Mouse (Mus musculus) megakaryocyte-erythroid progenitor cell, adult 5-6 weeks (primary cell): ENCODE data around the gene Zfp541. TPM values are rescaled to one million over a fixed set of nuclear protein-coding genes. Genes with fewer than 3 reads are reported as not detected.
A peak's percentile ranks its signal among the peaks of the same experiment; 100 is the strongest.

Experiments used
- ATAC-seq: replicated peaks from 2 replicates; pipeline ENCODE4 v1.8.0; 2016; ENCODE audit warnings: mild to moderate bottlenecking, inconsistent platforms; ENCODE audit not compliant: severe bottlenecking, poor library complexity, low FRiP score, low TSS enrichment
- total RNA-seq, 2 experiments: library from RNA; stranded (forward) in 1 of 2; stranded (reverse) in 1 of 2; fragments of 200-1000, 215-1000 nt in 1 of 2; fragments of >200 nt in 1 of 2; fragmentation: Nextera tagmentation in 1 of 2; gene quantifications; 2 replicates each; pipeline ENCODE4 v1.2.3; 2014 to 2017

Gene Zfp541
- total RNA-seq, 2 experiments from 2014 or later = not detected

DNA sequence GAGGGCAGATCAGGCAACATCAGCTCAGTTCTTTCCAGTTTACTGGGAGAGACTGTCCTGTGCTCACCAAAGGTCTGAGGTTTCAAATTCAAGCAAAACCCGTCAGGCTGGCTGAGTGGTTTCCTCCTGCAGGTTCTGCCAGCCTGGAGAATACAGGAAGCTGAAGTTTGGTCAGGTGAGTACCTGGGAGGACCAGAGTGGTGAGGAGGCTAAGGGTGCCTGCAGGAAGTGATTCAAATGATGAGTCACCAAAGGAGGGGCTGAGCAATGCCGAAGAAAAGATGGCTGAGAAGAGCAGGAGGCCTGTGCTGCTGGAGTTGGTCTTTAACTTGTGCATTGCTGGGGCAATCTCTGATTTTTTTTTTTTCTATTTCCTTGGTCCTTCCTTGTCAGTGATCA lies 4.5 kb upstream of the Zfp541 start:
- no peak for ATAC-seq

DNA sequence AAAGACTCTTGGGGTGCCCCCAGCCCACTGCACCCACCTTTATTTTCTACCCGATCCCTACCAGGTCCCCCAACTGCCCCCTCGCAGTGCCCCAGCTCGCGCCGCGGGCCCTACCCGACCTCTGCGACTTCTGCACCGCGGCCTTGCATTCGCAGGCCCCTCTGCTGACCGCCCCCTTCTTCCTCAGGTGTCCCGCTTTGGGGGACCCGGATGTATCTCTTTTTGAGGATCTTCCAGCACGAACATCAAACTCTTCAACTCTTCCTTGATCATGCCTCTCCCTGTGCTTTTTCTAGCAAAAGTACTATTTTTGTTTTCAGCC lies 446 bp downstream of the Zfp541 start:
- ATAC-seq = no peak

DNA sequence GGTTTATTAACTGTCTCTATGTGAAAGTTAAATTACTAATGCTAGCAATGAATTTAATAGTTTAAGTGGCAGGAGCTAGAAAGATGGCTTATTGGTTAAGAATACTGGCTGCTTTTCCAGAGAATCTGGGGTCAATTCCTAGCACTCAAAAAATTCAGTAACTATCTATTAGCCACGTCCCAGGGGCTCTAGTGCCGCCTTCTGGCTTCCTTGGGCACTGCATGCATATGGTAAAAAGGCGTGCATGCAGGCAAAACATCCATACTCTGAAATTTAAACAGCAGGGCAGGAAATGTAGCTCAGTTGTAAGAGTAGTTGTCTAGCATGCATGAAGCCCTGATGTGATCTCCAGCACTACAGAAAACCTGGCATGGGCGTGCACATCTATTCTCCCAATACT lies 1.9 kb downstream of the Zfp541 start:
- ATAC-seq = peak; percentile 63

DNA sequence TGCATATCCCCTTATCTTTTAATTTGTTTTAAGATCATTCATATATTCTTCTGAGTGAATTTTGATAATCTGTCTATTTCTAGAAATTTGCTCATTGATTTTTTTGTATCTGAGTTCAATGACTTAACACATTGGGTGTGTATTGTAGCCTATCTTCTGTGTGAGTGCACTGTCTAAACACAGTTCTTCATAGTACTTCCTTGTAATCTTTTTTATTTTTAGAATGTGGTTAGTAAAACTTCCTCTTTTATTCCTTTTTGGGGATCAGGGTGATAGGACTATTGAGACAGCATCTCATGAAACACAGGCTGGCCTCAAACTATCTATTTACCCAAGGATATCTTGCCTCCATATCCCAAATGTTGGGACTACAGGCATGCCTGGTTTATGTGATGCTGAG lies 9.2 kb downstream of the Zfp541 start:
- ATAC-seq = no peak

DNA sequence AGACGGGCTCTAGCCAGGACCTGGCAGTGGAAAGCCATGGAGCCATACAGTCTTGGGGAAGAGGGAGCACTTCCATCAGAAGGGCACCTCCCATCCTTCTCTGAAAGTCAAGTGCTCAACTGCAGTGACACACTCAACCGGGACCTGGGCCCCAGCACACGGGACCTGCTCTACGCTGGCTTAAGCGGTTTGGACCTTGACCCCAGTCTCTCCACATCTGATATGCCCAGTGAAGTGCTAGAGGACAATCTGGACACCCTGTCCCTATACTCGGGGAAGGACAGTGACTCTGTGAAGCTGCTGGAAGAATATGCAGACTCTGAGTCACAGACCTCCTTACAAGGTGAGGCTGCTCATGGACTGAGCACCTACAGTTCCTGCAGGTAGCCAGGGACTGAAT lies 10.3 kb downstream of the Zfp541 start:
- ATAC-seq = no peak

DNA sequence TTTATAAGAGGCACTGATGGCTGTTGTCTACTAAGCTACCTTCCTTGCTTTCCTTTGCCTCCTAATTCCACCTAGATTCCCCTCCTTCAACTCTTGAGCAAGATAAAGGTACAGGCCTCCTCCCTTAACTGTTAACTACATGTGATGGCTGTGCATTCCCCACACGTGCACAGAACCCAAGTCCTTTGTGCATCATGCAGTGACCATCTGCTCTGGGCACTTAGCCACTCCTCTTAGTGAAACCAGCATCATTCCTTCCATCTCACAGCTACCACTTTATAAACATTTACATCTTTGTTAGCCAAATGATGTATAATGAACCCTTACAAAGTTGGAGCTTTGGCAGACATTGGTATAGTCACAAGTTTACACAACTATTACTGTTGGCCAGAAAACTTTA lies 18.3 kb downstream of the Zfp541 start:
- no peak for ATAC-seq

DNA sequence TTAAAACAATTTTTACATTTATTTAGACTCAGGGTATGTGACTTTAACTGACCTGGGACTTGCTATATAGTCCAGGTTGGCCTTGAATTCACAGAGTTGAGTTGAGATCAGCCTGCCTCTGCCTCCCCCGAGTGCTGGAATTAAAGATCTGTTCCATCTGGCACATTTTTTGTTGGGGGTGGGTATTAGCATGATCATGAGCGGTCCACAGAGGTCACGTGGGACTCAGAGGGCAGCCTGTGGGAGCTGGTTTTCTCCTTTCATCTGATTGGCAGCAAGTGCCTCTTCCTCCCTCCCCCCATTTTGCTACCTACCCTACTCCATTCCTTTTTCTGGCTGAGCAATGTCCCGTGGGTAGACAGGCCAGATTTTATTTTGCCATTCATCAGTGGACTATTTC lies 19.0 kb downstream of the Zfp541 start:
- no peak for ATAC-seq

DNA sequence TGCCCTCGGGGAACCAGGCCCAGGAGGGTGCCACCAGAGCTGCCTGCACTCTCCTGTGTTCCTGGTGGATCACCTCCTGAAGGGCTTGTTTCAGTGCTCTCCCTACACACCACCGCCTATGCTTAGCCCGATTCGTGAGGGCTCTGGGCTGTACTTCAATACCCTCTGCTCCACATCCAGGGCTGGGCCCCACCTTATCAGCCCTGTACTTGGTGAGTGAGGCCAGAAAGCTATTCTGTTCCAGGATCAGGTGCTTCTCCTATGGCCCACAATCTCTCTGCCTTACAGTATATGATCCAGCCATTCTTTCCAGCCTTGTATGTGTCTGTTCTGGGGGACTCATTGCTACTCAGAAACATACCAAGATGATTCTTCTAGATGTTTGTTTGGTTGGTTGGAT lies 21.7 kb downstream of the Zfp541 start:
- ATAC-seq = no peak

DNA sequence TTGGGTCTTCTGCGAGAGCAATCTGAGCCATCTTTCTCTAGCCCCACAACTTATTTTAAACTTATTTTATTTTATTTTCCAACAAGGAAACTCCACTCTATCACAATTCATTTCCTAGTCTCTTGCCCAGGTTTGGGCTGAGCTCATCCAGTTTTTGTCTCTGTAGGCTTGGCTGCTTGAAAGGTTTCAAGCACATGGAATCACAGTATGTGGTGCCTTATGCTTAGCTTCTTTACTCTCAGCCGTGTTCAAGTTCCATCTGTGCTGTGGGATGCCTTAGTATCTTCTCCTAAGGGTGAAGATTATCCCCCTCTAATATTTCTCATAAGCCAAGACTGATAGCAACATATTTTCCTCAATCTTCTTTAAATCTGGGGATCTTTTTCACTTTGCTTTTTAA lies 26.0 kb downstream of the Zfp541 start:
- no peak for ATAC-seq

DNA sequence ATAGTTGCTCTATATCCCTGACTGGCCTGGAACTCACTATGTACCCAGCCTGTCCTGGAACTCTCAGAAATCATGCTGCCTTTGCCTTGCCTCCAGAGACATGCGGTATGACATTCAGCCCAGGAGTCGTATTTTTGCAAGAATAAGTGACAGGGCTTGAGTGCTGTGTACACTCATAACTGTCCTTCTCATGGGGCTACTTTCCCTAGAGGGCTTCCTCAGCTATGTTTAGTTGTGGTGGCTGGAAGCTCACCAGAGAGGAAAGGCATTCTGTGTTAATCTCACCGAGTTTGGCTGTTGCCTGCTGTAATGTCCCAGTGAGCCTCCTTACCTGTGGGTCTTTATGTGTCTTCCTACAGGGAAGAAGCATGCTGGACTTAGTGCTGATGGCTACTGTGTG lies 33.0 kb downstream of the Zfp541 start:
- no peak for ATAC-seq

DNA sequence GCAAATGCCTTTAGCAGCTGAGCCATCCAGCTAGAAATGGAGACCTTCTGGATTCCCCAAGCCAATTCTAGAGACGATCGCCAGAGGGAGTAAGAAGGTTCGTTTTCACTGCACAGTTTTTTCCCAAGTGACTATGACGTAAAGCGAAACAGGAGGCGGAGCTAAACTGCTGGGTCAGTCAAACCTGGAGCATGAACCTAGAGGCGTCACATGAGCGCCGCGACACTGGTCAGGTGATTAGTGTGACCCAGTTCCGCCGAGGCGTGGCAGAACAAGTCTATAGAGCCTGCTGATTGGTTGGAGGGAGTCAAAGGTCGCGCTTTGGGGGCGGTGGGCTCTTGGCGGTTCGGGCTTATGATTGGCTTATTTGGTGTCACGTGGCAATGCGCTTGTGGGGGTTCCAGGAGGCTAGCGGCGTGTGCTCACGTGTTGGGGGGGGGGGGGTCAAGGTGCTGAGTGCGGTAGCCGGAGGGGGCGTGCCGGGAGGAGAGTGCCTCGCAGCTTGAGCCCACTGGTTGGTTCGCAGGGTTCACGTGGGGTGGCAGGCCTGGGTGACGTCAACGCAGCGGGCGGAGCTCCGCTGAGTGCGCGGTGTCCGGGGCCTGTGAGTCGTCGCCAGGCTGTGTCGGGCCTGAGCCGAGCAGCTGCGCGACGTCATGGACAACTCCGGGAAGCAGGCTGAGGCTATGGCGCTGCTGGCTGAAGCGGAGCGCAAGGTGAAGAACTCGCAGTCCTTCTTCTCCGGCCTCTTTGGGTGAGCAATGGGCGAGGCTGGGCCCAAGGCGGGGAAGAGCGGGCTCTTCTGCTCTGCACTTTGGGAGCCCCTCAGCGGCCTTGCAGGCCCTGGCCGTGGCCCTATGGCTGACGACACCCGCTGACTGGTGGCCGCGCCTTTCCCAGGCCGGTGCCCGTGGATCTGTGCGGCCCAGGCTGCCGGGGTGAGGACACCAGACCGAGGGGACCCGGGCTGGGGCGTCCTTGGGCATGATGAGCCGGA lies 36.7 kb downstream of the Zfp541 start, which contains the start of gene Napa:
Gene Napa (plus strand): TSS at position 438 of the 997 bp plus-strand sequence.
- peak; percentile 91 for ATAC-seq

DNA sequence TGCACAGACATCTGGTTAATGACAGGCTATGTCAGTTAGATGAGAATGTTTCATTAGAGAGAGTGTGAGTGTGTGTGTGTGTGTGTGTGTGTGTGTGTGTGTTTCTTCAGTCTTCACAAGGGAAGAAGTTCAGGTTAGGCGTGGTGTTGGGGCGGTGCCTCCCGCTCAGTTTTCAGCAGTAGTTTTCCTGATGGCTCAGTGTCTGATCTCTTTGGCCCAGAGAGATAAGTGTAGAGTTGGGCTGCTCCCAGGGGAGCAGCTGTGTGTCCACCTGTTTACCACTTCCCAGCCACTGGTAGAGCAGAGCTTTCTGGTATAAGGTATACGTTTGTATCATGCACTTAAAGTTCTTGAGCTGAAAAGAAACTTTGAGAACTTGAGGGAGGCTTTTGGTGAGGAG lies 38.3 kb downstream of the Zfp541 start:
- ATAC-seq = no peak

DNA sequence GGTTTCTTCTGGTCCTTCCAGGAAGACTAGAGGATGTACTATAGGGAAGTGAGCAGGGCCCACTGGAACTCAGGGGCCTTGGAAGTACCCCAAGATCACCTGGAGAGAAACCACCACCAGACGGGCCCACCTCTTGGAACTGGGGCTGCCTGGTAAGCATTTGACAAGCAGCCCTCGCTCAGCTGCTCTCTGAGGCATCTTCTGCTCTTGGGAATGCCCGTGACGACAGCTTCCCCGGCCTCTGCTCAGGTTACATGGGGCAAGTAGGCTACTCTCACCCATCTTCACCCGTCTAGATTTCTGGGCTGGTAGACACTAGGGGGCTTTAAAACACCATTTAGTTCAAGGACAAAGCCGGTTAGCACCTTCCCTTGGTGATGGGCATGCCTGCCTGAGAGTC lies 39.5 kb downstream of the Zfp541 start:
- no peak for ATAC-seq

DNA sequence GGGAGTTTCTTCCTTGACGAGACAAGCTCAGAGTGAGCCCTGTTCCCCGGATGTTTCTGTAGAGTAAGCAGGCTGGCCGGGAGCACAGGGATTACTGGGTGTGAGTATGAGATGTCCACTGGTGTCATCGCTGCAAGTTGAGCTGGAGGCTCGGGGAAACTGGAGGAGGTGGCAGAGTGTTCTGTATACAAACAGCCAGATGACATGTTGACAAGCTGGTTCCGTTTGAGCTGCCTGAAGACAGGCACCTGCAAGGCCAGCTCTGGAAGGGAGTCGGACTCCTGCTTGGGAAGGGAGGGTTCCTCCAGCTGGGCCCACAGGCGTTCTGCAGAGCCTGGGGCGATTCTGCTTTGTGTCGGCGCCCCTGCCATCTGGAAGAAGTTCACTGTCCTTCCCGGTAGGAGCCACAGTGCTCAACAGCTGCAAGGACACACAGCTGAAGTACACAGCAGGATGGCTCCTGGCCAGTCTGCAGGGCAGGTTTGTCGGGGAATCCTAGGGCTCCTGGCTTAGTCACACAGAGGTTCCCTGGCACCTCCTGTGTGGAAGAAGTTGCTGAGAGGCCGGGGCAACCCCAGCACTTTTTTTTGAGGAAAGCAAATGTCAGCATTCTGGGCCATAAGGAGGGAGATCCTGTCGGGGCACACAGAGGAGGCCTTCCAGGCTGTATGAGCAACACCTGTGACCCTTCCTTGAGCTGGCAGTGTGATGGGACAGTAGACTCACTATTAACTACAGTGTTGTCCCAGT lies 40.3 kb downstream of the Zfp541 start:
- no peak for ATAC-seq

DNA sequence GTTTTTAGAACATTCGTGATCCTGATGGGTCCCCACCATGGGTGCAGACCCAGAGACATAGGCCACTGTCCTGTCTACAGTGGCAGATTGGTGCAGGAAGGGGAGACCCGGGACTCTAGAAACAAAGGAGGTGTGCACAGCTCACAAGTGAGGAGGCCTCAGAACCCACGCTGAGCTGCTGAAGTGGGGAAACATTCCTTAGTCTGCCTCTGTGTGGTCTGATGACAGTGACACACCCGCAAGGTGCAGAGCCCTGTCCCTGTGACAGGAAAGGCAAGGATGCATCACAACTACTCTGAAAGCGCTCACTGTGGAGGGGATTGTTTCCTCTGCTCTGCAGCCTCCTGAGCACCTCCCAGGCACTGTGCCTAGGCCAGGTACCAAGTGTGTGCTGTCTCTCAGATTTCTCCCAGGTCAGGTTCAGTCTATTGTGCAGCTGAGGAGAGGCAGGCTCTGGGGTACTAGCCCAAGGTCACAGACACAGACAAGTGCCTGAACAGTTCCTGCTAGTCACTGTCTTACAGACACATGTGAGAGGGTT lies 41.1 kb downstream of the Zfp541 start:
- no peak for ATAC-seq

DNA sequence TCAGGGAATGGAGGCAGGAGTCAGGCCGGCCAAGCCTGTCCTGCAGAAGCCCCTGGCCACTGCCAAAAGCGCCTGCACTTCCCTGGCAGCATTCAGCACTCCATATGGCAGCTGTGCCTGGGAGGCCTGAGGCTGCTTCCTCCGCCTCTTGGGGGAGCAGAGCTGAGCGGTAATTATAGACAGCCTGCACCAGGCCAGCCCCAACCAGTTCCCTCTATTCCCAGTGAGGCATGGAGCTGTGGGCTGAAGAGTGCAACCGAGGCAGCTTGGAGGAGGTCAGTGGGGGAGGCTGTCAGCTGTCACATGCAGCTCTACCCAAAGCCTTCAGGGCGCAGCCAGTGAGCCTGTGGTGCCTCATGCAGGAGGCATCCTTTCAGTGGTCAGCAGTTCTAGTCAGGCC lies 42.1 kb downstream of the Zfp541 start:
- no peak for ATAC-seq

DNA sequence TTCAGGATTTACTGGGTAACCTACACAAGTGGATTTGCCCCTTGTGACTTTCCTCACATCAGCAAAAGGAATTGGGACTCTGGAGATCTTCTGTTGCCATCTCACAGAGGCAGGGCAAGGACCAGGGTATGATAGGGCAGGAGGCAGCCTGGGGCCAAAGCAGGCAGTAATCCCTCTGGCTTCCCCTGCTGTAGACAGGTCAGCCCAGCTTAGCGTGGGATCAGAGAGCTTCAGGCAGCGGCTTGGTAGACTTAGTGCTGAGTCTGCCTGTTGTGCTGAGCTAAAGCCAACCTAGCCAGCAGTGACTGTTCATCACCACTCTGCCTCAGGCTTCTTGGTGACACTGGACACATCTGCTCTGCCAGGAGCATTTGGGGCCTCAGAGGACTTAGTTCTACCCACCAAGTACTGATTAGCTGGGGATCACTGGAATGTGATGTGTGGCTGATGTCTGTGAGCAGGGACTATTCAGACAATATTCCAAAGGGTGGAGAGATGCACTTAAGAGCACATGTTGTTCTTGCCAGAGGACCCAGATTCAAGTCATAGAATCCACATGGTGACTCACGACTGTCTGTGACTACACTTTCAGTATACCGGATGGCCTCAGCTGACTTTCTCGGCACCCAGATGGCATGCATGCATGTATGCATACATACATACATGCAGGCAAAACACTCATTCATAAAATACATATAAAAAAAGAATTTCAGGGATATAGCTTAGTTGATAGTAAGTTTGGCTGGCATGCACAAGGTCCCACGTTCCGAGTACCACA lies 43.2 kb downstream of the Zfp541 start:
- ATAC-seq = no peak

DNA sequence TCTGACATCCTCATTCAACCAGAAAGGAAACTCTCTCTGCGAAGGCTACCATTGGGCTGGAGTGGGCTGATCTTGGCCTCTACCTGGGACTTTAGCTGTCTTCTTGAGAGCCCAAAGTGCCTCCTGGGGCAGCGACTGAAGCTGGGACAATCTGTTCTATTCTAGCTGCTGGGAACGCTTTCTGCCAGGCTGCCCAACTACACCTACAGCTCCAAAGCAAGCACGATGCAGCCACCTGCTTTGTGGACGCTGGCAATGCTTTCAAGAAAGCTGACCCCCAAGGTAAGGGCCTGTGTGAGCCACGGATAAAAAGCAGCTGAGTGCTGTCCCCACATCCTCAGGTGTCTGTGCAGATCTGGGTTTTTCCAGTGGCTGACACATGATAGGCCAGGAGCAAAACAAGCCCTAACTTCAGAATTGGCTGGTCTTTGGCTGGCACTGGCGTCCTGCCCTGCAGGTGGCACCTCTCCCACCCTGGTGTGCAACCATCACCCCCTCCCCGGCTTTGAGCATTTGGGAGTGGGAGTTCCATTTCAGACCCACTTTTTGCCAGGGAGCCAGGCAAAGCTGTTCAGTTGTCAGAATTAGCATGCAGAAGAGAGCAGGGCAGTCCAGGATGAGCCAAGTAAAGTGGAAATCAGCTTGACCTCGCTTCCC lies 47.4 kb downstream of the Zfp541 start:
- no peak for ATAC-seq

DNA sequence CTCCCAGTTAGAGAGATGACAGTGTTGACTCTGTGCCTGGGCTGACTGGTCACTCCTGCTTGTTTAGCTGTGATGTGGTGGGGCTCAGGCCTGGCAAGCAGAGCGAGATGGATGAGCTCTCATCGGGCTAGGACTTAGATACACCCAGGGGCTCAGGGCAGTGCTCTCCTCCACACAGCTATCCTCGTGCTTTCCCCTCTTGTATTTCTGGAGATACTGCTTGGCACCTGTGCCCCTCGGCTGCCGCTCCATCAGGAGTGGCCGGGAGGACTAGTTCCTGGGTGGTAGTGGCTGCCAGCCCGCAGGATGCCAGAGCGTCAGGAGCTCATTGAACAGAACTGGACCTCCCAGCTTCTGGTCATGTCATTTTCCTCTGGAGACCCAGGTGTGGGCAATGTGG lies 48.5 kb downstream of the Zfp541 start:
- no peak for ATAC-seq
